Mouse (Mus musculus) mature B cell (primary cell): Measurements from ENCODE around the gene Kcnk10.

Source experiments
- in situ Hi-C: fragments of 300-500 bp; cut with MboI; formaldehyde crosslinking; loops from 2 replicates; pipeline ENCODE4 v1.14.3; 2019

The Kcnk10 gene

DNA sequence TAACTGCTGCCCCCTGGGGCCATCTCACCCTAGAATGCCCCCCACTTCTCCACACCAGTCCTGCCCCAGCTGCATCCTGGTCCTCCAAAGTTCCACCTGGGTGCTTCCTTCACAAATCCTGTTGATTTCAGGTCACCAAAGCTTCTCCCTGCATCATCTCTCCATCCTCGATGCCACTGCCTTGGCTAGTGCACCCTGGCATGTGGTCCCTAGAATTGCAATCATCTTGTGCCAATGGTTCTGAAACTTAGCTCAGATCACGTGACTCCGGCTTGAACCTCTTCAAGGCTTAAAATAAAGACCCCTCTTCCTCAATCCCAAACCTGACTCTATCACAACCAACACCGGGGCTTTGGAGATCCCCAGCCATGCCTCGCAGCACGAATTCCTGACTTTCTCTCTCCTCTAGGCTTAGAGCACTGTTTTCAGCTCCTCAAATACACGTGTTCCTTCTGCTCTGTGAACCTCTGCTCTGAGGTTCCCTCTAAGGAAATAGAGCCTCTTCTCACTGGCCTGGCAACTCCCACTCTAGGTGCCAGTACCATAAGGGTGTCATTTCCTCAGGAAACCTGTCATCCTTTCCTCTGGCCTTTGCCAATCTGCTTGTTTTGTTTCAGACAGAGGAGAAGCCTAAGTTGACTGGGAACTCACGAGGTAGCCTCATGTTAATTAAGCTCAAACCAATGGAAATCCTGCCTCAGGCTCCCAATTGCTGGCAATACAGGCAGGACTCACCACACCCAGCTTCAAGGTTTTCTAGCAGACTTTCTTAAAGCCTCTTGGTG, 6.0 kb downstream of the Kcnk10 start:
- in situ Hi-C loops: no loop called here

DNA sequence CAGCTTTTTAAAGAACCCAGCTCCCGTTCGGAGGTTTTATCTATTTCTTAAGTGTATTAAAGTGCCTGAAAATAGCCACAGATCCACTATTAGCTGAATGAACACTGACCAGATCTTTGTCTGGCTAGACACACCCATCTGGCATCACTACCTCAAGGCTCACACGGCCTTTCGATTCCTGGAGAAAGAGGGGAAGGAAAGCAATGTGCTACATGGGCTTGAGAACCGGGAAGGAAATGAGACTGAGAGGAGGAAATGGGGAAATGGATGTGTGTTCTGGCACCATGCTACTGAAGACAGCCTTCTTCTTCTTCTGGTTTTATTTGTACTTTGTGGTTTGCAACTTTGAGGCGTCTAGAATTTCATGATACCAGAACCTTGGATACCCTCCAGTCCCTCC, 8.7 kb downstream of the Kcnk10 start:
- in situ Hi-C loops: no loop called here

DNA sequence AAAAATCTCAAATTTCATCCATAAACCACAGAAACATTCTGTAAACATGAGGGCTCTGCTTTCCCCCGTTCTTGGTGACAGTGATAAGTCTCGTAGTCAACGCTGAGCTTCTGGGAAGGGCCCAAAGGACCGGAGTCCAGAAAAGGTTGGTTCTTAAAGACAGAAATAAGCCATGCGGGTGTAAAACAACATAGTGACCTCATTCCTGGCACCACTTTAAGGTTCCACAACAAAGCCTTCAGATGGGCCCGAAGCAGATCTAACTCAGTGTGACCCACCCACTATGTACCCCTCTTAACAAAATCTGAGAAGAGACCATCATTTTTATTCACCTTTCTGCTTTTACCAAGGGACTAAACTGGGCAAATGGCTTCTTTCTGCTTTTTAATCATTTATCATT, 10.2 kb downstream of the Kcnk10 start:
- in situ Hi-C loops: no loop called here

DNA sequence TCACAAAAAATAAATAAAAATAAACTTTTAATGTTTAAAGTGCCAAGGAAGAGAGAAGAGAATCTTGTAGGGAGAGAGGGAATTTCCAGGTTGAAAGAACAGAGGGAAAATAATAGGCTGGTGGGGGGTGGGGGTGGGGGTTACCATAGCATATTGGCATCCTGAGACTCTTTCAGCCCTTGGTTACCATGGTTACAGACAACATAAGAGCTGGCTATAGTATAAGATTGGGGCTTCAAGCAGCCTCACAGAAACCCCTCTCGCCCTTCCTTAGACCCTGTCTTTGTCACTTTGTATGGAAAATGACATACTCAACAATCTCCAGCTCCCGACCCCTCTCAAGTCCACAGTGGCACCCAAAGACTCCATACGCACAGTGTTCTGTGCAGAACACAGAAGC, 13.7 kb downstream of the Kcnk10 start:
- in situ Hi-C loops: no loop called here

DNA sequence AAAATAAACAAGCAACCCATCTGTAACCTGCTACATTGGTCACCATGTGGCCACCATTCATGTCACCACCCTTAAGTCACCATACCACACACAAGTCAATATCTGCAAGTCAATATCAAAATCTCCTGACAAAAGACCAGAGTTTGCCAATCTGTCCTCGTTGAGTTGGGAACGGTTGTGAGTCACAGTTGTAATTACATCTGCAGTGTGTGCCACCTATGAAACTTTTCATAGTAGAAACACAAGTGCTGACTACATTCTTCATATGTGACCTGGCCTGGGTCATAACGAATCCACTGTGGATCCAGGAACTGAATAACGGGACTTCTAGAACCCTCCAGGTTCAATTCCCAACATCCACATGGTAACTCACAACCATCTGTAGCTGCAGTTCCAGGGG, 14.8 kb downstream of the Kcnk10 start:
- in situ Hi-C loops: no loop called here

DNA sequence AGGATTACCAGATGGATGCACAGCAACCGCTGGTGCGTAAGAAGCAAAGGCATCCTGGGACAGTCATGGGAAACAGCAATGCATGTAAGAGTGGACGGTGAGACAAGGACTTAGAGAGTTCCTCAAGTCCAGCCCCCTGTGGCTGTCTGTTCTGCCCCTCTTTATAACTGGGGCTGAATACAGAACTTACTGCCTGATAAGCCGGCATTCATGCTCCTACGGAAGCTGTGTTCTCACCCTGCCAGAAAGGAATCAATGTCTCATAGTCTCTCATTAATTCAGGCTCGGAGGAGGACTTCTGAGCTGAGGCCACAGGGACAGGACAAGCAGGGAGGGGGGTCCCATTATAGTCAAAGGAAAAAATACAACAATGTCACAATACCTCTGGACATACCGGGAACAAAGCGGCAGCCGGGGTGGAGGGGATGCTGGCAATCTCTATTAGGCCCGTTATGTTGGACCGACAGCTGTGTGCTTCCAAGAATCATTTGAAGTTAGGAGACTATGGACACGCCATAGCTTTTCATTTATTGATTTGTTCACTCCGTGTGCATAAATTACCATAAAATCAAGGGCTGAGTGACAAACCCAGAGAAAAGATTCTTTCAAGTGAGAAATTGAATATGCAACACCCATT, 15.7 kb downstream of the Kcnk10 start:
- in situ Hi-C loops: no loop called here

DNA sequence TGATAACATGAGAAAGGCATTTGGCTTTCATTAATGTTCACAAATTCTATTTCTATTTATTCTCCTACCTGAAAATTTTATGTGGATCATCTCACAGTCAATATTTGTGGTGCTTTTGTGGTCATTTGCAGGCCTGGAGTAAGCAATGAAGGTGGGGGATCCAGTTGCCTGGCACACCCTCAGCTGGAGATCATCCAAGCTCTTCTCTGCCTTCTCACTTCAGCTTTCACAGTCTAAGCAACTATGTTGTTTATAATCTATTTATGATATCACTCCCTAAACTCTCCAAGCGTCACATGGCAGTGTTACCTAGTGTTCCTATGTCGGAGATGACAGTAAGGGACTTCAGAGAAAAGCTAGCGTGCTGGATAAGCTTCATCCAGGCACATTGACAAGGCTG, 18.1 kb downstream of the Kcnk10 start:
- in situ Hi-C loops: no loop called here

DNA sequence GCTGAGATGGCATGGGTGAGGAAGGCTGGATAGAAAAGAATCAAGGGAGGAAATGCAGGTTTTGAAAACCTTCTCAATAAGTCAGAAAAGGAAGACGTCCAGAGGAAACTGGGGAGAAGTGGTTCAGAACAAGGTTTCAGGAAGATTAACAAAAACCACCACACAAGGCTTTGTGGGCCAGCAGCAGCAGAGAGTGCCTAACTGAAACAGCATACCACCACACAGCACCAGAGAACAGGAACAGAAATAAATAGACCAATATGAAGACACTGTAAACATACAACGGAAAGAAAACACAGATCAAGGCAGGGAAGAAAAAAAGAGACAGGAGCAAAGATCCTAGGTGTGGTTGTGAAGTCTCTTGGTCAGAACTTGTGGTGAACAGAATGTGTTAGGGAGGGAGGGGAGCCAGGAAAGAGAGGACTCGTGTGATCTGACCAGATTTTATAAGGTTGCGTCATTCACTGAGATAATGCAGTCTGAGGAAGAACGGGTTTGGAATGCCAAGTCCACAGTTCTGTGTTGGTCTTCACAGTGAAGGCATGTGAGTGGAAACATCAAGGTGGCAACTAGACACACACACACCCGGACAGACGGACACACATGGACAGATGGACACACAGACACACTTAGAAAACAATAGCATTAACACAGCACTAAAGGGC, 21.0 kb downstream of the Kcnk10 start:
- in situ Hi-C loops: no loop called here

DNA sequence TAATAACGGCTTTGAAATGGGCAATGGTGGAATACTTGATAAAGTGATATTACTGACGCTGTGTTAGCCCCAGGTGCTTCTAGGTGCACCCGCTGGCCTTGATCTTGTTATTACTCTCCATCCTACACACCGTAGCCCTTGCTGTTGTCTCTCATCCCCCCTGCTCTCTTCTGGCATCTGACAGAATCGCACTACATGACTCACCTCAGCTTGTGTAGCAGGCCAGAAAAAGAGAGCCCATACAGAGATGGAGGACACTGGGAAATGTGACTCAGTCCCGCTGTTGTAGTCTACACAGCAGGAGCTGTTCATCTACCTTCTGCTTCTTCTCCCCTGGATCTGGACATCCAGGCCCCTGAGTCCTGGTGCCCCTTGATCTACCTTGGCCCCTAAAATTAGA, 28.1 kb downstream of the Kcnk10 start:
- in situ Hi-C loops: no loop called here

DNA sequence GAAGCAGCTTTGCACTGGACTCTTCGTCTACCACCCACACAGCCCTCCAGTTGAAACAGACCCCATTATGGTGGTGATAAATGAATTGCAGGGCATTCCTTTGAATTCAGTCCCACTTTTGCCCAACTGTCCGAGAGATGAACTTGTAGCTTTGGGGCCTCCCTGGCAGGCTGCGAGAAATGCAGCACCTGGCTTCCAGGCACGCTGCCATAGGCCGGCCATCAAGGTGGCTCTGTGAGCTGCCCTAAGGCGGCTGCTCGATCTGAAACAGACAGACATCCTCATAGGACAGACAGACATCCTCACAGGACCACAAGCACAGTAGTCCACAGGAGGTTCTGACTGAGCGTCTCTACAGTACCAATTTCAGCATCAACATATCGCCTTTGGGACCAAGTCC, 30.0 kb downstream of the Kcnk10 start:
- in situ Hi-C loops: no loop called here

DNA sequence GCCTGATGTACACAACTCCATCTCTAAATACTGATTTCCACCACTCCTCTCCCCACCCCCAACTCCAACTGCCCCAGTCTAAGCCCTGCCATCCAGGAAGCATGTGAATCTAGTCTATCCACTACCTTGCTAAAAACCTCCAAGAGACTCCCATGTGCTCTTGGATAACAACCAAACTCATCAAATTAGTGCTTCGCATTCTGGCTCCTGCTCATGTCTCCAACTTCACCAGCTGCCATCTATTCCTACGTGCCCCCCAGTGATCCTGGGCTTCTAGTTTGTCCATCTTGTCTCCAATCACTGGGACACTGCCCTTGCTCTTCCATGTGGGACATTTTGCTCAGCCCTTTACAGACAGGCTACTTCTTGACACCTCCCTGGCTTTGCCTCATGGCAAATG, 32.2 kb downstream of the Kcnk10 start:
- in situ Hi-C loops: no loop called here

DNA sequence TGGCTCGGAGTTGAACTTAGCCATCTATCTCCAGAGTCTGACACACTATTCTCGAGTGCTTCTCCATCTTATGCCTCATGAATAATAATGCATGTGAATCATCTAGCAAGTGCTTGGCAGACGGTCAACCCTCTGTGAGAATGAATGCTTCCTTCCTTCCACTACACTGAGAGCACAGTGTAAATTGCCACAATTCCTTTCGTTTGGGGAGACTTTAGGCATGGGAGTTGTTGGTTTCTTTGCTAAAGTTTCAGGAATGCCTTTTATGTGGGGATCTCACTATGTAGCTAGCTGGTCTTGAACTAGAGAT, 32.9 kb downstream of the Kcnk10 start:
- in situ Hi-C loops: no loop called here

DNA sequence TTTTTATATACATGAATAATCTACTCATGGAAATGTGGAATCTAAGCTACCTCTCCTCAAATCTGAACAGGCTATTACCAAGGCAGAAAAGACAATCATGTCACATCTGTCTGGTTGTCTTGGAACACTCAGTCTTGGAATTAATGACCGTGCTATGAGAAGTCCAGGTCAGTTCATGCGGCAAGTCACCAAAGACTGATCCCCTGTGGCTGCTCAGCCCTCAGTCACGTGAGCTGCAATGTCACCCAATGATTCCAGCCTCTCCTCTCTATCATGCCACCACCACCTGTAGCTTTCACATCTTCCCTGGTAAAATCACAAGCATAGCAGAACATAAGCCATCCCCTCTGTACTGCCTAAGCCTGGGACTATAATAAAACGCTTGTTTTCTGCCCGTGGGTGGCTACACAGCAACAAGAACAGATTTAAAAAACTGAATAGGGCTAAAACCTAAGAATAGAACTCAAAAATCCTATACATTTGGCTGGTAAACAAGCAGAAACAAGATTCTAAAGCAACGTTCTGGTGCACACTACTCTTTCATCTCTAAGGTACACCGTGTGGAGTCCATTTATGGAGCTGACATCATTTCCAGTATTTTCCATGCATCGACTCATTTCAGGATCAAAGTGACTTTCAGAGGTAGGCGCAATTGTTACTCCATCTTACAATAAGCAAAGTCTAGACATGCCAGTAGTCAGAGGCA, 33.4 kb downstream of the Kcnk10 start:
- in situ Hi-C loops: no loop called here

DNA sequence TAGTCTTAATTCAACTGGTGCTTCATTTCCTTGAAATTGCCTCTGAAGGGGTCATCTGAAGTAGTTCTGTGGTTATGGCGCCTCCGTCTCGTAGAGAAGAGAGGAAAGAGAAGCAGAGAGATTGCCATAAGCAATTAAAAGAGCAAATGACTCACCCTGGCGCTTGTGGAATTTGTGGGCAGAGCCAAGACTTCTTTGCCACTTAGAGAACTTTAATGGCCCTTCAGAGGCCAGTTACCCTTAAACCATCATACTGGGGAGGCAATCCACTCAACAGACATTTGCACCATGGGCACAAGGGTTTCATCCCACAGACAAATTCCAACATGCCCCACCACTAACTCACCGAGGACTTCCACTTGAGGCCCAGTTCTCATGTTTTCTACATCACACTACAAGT, 41.4 kb downstream of the Kcnk10 start:
- in situ Hi-C loops: no loop called here

DNA sequence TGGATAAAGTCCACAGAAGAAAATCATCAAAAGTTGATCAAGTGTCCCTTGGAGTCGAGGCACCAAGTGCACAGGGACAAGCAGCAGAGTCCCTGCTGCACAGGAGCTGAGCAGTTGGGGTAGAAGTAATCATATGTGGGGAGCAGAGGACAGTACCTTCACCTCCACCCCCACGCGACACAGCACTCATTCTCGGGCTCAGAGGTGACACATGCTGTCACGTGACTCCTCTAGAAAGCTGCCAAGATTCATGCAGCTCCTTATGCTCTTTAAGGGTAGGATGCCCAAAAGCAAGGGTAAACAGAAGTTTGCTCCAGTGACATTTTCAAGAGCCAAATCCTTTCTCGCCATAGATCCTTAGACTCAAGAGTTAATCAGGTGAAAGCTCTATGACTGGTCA, 42.1 kb downstream of the Kcnk10 start:
- in situ Hi-C loops: no loop called here

DNA sequence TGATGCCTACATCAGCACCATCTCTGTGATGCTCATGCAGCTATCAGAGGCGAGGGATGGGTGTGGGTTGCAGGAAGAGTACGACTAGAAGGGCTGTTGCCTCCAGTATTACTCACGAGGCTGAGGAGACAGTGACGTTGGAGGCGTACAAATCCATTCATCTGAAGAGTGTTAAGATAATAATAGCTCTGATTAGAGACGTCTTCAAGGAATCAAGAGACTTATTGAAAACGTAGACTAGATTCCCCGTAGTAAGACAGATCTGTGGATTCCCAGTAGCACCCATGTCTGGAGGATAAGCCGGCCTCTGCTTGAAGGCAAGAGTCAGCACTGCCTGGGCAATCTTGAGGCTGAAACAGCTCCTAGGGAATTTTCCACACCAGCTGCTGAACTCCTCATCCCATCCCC, 42.6 kb downstream of the Kcnk10 start:
- in situ Hi-C loops: no loop called here

DNA sequence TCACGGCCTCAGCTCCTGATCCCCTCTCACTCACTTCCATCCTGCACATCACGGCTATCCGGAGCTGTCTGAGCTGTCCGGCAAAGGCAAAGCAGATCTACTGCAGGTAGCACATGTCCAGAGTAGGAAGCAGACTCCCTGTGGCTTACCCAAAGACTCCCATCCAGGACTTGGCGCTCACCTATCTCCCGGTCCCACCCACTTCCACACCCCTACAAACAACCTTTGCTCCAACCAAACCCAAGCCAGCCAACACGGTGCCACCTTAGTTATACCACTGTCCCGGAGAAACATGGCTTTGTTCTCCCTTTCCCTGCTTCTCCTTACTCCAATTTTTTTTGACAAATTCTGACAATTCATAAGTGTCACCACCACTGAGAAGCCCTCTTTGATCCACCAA, 49.5 kb downstream of the Kcnk10 start:
- in situ Hi-C loops: no loop called here

DNA sequence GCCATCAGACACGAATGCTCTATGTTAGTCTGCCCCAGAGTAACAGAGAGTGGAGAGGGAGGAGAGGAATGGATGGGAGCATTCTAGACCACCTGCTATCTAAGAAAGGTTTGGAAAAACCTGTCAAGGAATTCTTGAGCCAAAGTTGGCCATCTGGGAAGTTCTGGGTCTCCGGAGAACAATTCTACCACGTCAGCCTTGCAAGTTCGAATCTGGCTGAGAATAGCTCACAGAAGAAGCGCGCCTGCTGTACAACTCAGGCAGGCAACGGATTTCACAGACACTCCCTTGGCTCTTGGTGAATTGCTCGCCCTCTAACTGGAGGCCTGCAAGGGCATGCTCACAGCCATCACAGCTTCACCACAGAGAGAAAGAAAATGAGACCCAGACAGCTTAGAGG, 52.7 kb downstream of the Kcnk10 start:
- in situ Hi-C loops: no loop called here

DNA sequence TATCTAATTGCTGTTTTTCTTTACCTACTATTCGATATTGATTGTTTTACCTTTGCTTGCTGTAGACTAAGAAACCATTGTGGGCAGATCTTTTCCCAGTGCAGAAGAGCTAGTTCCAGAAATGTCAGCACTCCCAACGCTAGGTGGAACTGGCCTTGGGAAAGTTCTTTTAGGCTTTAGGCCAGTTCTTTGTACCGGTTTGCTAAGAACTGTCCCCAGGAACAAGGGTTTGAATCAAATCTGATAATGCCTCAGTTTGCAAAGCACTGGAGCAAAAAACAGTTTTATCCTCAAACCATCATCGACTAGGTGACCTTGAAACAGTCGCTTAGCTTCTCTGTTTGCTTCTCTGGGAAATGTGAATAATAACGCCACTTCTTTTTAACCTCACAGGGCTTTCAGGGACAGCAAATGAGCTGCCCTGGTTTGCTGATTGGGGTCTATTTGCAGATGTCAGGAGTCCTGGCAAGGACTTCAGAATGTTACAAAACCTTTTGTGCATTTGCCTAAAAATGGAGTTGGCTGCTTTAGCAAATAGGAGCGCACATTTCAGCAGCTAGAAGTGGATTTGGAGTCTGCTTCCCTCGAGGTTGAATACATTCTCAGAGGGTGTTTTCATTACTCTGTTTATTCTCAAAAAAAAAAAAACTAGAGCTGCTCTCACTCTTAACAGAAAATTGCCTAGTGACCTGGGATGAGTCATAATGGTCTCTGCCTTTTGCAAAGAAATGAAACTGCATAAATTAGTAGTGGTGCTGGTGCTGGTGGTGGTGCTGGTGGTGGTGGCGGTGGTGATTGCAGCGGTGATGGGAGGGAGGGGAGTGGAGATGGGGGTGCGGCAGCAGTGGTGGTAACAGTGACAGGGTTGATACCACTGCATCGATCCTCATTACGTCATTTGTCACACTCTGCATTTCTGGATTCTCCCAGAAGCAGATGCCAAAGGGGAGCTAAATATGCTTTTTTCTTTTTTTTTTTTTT, 53.5 kb downstream of the Kcnk10 start:
- in situ Hi-C loops: no loop called here

DNA sequence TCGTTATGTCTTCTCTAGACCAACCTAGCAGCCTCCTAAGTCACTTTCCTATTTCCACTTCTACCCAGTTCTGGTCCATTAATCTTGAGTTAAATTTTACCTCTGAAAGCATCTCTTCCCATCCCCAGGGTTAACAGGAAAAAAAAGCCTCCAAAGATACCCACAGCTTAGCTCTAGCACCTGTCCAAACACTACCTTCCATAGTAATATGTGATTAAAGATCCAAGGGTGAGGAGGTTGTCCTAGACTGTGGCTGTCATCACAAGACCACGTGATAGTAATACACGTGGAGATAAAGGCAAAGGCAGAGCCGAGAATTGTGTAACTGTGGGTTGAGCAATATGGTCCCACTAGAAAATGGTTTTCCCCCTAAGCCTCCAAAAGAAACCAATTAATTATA, 56.8 kb downstream of the Kcnk10 start:
- in situ Hi-C loops: no loop called here

DNA sequence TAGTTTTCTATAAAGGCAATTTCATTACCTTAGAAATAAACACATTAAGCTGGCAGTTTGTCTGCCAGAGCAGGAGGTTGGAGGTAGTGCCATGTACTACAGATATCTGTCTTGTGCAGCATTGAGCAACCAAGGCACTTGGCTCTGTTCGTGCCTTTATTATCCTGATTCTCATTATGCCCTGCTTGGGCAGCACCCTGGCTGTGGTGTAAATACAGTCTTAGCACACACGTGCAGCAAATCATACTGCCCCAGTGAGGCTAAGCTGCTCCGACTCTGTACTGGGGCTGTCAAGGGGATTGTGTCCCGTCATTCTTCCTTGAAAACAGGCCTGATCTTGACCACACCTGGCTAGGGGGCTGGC, 57.6 kb downstream of the Kcnk10 start:
- in situ Hi-C loops: no loop called here
